Mouse (Mus musculus) cerebellum, adult 11 months (tissue): ENCODE data around the gene Lta.

Source experiments
- DNase-seq: peaks from one replicate; pipeline ENCODE4 v3.0.0; 2022

Lta gene

GRCm38 (mm10) chr17:35156461-35157200 lies 48.5 kb downstream of the Lta start:
- no peak for DNase-seq

GRCm38 (mm10) chr17:35155451-35155850 lies 49.7 kb downstream of the Lta start:
- no peak for DNase-seq

GRCm38 (mm10) chr17:35154616-35155015 lies 50.5 kb downstream of the Lta start:
- no peak for DNase-seq

GRCm38 (mm10) chr17:35153931-35154330 lies 51.2 kb downstream of the Lta start:
- no peak for DNase-seq
